Mouse (Mus musculus) midbrain, embryonic 10.5 days (tissue): Measurements from ENCODE around the gene 4930512M02Rik. TPM values are rescaled to one million over a fixed set of nuclear protein-coding genes. Genes with fewer than 3 reads are reported as not detected.

ENCODE experiments used
- DNase-seq: peaks from one replicate; pipeline ENCODE4 v3.0.0-alpha.2; 2017; ENCODE audit warnings: low spot score
- H3K27ac ChIP-seq: fragments of 300-500 bp; sonication (generic); replicated peaks from 2 replicates; pipeline ENCODE4 v1.5.1; 2016; ENCODE audit warnings: mild to moderate bottlenecking
- H3K27me3 ChIP-seq: fragments of 300-500 bp; sonication (generic); 2 replicates; pipeline ENCODE4 v1.6.1; 2016; ENCODE audit warnings: low read depth, mild to moderate bottlenecking; ENCODE audit not compliant: poor library complexity, severe bottlenecking
- H3K36me3 ChIP-seq: fragments of 300-500 bp; sonication (generic); 2 replicates; pipeline ENCODE4 v1.6.1; 2016; ENCODE audit warnings: mild to moderate bottlenecking, moderate library complexity
- H3K4me1 ChIP-seq: fragments of 300-500 bp; sonication (generic); 2 replicates; pipeline ENCODE4 v1.6.1; 2016
- H3K4me3 ChIP-seq: fragments of 300-500 bp; sonication (generic); 2 replicates; pipeline ENCODE4 v1.5.1; 2016; ENCODE audit warnings: mild to moderate bottlenecking, moderate library complexity
- H3K9me3 ChIP-seq: fragments of 300-500 bp; sonication (generic); replicated peaks from 2 replicates; pipeline ENCODE4 v1.6.1; 2016; ENCODE audit warnings: mild to moderate bottlenecking
- WGBS: fragments of 180-500 bp; shearing (Covaris S2); methylation state at CpG from one replicate; pipeline ENCODE4 v1.1.7; 2016; 5-methylcytosine and 5-hydroxymethylcytosine counted together
- polyA plus RNA-seq: library from polyadenylated mRNA; unstranded; fragments of >200 nt; fragmentation: Nextera tagmentation; extraction: Ambion mirVana; gene quantifications from 2 replicates; pipeline ENCODE4 v1.2.1, GENCODE M21; 2016

4930512M02Rik gene
- polyA plus RNA-seq, 1 experiment from 2014 or later, result not detected

DNA sequence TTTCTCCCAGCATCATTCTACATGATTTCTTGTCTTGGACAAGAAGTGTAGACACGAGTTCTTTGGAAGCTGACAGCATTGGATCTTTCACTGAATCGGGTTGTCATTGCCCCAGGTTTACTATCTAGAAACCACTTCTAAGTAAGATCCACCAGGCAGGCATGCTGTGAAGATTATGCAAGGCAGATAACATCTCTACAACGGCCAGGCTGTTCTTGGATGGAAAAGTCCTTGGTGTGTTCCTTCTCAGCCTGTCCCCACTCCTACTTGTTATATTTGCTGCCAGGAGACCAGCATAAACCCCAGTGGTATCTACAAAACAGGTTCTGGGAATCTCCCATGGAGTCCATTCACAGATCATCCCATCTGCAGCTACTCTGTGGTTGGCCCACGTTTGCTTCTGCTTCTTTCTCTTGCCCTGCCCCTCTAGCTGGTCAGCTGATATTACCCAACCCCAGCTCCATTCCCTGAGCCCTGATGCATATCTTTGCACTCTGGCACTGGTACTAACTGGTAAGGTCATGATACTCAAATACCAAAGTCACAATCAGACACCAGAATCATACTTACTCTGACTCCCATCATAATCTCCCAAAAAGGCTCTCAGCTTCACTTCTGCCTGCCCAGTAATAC, 3.4 kb downstream of the 4930512M02Rik start:
- DNase-seq, result no peak
- Histone ChIP-seq H3K9me3 (no peaks in the 10 kb centered on the region), H3K27me3 (no peaks in the 10 kb centered on the region), H3K36me3 (no peaks in the 10 kb centered on the region), H3K27ac (no peak overlapping the region), H3K4me3 (no peak overlapping the region), H3K4me1 (no peaks in the 10 kb centered on the region)
- 65% methylated on average over 4 of the region's 4 CpGs for WGBS

DNA sequence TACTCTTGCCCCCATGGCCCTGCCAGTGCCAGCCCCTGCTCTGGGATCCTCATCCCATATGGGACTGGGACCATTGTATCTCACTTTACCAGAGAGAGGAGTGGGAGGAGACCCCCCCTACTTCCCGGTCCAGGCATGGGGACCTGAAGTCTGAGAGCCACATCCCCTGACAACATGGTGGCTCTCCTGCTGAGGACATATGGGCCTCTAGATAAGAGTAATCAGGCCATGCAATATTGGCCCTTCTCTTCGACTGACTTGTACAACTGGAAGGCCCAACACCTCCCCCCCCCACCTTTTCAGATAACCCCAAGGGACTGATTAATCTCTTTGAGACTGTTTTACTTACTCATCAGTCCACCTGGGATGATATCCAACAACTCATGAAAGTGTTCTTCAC, 18.4 kb downstream of the 4930512M02Rik start:
- no peaks in the 10 kb centered on the region for H3K4me1 ChIP-seq
- no peak overlapping the region for H3K27ac ChIP-seq
- no peaks in the 10 kb centered on the region for H3K27me3 ChIP-seq
- no peak overlapping the region for H3K4me3 ChIP-seq
- H3K36me3 ChIP-seq, result no peaks in the 10 kb centered on the region
- peaks cover 23% of the 10 kb centered on the region; the same call in 1 of the 2 replicates for H3K9me3 ChIP-seq
- DNase-seq, result no peak
- 91% methylated on average over 2 of the region's 2 CpGs for WGBS

DNA sequence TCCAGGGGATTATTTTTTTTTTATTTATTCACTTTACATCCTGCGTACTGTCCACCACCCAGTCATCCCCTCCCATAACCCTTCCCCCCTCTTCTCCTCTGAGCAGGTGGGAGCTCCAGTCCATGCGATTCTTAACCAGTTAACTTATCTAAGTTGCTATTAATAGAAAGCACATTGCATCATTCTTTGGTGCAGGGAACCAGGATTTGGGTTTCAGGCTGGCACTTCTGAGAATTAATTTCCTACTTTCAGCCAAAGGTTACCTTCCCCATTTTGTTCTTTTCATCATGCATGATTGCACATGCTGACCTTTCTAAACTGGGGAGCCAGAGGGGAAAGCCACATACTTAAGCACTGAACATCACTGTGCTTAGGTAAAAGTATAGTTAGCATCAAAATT, 40.3 kb downstream of the 4930512M02Rik start:
- no peaks in the 10 kb centered on the region for H3K4me1 ChIP-seq
- no peaks in the 10 kb centered on the region for H3K36me3 ChIP-seq
- 80% methylated on average over 2 of the region's 2 CpGs for WGBS
- no peaks in the 10 kb centered on the region for H3K27me3 ChIP-seq
- no peak for DNase-seq
- H3K9me3 ChIP-seq, result no peaks in the 10 kb centered on the region
- H3K27ac ChIP-seq, result no peak overlapping the region
- H3K4me3 ChIP-seq, result no peak overlapping the region

DNA sequence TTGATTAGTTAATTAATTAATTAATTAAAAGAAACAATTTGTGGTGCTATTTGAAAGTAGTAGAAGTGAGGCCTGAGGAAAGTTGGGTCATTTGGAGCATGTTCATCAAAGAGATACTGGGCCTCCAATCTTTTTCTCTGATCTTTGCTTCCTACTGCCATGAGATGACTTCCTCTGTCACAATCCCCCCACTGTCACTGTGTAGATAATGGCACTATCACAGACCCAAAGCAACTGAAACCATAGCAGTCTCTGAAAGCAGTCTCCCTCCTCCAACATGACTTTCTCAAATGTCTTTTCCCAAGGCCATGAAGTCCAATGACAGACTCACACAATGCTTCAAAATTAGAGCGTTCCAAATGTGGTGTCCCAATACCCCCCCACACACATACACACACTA, 41.2 kb downstream of the 4930512M02Rik start:
- H3K27ac ChIP-seq, result no peak overlapping the region
- DNase-seq, result no peak
- no peaks in the 10 kb centered on the region for H3K4me1 ChIP-seq
- H3K4me3 ChIP-seq, result no peak overlapping the region
- no peaks in the 10 kb centered on the region for H3K9me3 ChIP-seq
- no peaks in the 10 kb centered on the region for H3K27me3 ChIP-seq
- no peaks in the 10 kb centered on the region for H3K36me3 ChIP-seq
- WGBS, result 95% methylated on average over 1 of the region's 1 CpGs

DNA sequence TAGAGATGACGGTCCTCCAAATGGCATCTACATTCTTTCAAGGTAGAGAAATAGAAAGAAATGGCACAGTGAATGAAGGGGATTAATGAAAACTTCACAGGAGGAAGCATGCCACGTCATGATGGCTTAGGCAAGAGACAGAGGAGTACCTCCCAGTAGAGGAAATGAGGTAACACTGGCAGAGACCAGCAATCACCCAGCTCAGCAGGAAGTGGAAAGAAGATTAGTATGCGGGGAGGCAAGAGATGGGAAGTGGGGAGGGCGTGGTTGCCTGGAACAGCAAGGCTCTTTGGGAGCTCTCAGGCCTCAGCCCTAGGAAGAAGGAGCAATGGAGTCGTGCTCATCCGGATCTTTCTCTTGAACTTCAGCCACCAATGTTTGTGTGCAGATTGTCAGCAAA, 53.9 kb downstream of the 4930512M02Rik start:
- H3K4me3 ChIP-seq, result no peak overlapping the region
- H3K27me3 ChIP-seq, result no peaks in the 10 kb centered on the region
- H3K27ac ChIP-seq, result no peak overlapping the region
- no peaks in the 10 kb centered on the region for H3K9me3 ChIP-seq
- H3K36me3 ChIP-seq, result no peaks in the 10 kb centered on the region
- no peaks in the 10 kb centered on the region for H3K4me1 ChIP-seq
- WGBS, result 59% methylated on average over 6 of the region's 6 CpGs
- no peak for DNase-seq

DNA sequence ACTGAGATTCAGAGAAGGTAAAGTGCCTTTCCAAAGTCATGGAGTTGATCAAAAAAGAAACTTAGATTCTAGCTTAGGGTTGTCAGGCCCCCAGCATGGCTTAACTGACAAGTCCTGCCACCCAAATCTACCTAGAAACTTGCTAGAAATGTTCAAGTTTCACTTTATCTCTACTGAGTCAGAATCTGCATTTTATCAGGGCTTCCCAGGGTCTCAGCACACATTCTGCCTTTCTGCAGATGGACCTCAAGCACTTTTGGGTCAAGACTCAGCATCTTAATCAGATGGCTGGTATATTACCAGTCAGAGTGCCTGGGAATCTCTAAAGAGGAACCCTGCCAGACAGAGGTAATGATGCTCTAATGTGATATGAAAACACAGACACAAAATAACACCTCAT, 56.9 kb downstream of the 4930512M02Rik start:
- Histone ChIP-seq H3K9me3 (no peaks in the 10 kb centered on the region), H3K36me3 (no peaks in the 10 kb centered on the region), H3K27ac (no peak overlapping the region), H3K4me3 (no peak overlapping the region), H3K27me3 (no peaks in the 10 kb centered on the region), H3K4me1 (no peaks in the 10 kb centered on the region)
- DNase-seq, result no peak

DNA sequence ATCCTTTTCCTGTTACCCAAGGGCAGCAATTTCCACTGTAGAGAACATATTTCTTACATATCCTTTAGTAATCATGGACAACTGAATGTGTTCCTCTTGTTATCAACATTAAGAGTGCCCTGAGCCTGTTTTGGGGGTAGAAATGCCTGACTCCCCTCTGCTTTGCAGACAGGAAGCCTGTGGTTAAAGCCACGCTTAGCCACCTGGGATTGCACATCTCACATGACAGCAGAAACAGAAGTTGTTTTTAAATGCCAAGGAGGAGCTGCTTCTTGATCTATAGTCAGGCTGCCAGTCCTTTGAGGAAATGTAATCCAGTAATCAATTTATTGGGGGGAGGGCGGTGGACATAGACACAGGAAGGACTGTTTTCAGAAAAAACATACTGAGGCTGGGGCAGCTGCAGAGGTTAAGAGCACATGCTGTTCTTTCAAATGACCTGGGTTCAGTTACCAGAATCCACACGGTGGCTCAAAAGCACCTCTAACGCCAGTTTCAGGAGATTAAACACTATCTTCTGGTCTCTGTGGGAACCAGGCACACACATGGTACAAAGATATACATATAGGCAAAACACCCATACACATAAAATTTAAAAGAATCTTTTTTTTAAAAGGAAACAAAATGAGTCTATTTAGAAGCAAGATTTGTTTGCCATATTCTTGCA, 58.0 kb downstream of the 4930512M02Rik start:
- Histone ChIP-seq H3K9me3 (no peaks in the 10 kb centered on the region), H3K27me3 (no peaks in the 10 kb centered on the region), H3K4me3 (no peak overlapping the region), H3K4me1 (no peaks in the 10 kb centered on the region), H3K27ac (no peak overlapping the region), H3K36me3 (no peaks in the 10 kb centered on the region)
- WGBS, result 68% methylated on average over 4 of the region's 4 CpGs
- no peak for DNase-seq

DNA sequence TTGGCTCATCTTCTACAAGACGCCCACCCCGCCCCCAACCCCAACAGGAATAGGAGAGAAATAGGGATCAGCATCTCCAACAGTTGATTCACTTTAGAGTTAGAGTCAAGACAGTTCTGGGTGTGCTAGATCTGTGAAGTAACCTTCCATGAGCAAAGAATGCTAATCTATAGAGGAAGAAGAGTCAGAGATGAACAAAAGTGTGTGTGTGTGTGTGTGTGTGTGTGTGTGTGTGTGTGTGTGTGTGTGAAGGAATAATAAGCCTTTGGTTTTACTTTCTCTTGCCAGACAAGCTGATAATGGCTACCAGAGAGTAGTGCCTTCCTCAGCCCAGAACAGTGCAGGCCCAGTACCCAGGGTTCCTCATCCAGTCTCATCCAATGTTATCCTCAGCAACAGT, 59.6 kb downstream of the 4930512M02Rik start:
- DNase-seq, result no peak
- WGBS, result 92% methylated on average over 2 of the region's 2 CpGs

DNA sequence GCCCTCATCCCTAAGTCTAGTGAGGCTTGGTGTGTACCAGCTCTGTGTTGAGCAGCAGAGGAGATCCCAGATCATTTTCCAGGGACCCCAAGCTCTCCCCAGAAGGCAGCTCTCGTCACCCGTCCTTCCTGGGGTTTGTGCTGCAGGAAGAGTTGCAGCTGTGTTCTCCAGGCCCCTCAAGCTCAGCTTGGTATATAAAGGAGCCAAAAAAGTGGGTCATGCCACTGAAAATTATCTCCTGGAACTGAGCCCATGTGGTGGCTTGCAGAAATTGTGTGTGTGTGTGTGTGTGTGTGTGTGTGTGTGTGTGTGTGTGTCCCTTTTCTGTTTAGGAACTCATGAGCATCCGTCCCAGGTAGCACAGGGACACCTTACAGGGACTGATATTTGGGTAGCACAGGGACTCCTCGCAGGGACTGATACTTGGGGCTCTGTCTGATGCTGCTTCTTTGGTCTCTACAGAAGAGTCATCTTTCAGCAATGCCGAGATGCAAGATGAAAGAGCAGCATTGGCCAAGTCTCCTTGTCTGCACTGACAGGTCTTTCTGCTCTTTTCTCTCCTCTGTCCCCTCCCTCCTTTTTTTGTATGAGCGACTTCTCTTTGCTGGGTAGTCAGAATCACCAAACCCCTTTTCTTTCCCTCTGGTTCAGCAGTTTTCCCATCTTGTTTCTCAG, 62.4 kb downstream of the 4930512M02Rik start:
- WGBS, result 76% methylated on average over 6 of the region's 6 CpGs
- no peaks in the 10 kb centered on the region for H3K27me3 ChIP-seq
- H3K36me3 ChIP-seq, result no peaks in the 10 kb centered on the region
- H3K4me1 ChIP-seq, result no peaks in the 10 kb centered on the region
- H3K27ac ChIP-seq, result no peak overlapping the region
- DNase-seq, result no peak
- H3K4me3 ChIP-seq, result no peak overlapping the region
- no peaks in the 10 kb centered on the region for H3K9me3 ChIP-seq

More for the DNA sequence above, 59.6 kb downstream of the 4930512M02Rik start:
- Histone ChIP-seq H3K27ac (no peak overlapping the region), H3K4me3 (no peak overlapping the region), H3K9me3 (no peaks in the 10 kb centered on the region), H3K4me1 (no peaks in the 10 kb centered on the region), H3K36me3 (no peaks in the 10 kb centered on the region), H3K27me3 (no peaks in the 10 kb centered on the region)

DNA sequence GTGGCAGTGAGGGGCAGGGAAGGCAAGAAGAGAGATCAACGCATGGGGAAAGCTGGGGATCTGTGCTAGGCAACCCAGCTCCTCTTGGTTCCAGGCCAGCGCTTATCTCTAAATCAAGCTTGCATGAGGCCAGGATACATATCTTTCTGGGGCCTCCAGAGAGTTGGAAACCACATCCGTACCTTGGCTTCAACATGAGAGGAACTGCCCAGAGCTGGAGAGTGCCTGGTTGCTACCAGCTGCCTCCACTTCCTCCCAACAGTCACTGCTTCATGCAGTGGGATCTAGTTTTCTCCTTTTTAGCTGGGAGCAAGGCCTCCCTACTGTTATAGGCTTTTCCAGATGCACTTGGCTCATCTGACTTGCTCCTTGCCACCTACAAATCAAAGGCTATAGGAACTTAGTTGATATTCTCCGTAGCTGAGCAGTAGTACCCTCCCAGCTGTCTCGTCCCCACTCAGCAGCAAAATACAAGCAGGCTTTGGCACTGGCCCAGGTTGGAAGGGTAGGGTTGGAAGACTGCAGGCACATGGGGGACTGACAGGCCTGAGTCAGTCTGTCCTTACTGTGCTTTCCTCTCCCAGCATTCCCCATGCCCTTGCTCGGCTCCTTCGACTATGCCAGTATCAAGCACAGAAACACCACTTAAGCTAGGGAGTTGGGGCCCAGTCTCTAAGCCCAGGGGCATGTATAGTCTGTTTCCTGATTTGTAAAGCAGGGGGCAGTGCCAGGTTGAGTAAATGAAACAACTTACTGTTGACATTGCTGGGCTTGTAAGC, 63.2 kb downstream of the 4930512M02Rik start:
- WGBS, result 85% methylated on average over 7 of the region's 7 CpGs
- H3K27me3 ChIP-seq, result no peaks in the 10 kb centered on the region
- no peak overlapping the region for H3K4me3 ChIP-seq
- H3K9me3 ChIP-seq, result no peaks in the 10 kb centered on the region
- DNase-seq, result no peak
- no peaks in the 10 kb centered on the region for H3K36me3 ChIP-seq
- H3K4me1 ChIP-seq, result no peaks in the 10 kb centered on the region
- H3K27ac ChIP-seq, result no peak overlapping the region

DNA sequence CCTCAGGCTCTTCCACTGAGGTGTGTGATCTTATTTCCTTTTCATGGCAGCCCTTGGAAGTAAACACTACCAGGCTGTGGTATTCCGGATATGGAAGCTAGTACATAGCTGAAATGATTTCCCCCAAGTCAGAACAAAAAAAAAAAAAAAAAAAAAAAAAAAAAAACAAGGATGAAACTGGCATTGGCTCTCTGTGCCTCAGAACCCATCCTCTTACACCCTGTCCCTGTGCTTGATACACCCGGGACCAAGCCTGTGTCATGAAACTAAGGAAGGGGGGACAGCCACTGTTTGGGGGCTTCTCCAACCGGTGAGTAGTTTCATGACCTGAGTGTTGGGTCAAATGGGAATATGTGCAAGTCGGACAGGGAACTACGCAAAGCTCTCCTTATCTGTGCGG, 66.5 kb downstream of the 4930512M02Rik start:
- no peaks in the 10 kb centered on the region for H3K27me3 ChIP-seq
- H3K9me3 ChIP-seq, result no peaks in the 10 kb centered on the region
- 89% methylated on average over 6 of the region's 6 CpGs for WGBS
- no peak overlapping the region for H3K27ac ChIP-seq
- H3K36me3 ChIP-seq, result no peaks in the 10 kb centered on the region
- no peak overlapping the region for H3K4me3 ChIP-seq
- no peaks in the 10 kb centered on the region for H3K4me1 ChIP-seq
- no peak for DNase-seq

DNA sequence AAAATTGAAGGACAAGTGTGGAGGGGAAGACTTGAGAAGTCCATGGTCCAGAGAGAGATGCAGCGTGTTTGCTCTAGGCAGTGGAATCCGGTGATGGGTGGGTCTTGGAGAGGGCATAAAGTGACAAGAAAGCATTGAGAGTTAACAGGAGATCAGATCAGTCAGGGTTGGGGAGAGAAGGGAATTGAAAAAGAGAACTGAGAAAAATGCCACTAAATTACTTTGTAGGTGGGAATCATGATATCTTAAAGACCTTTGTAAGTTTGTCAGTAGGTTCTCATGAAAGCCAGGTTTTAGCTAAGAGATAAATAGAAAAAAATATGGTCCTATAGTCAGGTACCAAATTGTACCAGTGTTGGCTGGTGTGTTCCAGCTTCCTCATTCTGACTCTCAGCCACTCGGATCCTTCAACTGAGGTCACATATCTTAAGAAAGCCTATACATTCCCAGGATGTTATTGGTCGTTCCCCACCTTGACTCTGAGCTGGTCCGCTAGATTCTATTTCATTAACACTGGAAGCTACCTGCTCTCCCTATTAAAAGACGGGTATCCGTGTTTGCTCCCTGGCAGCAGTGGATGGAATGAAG, 68.4 kb downstream of the 4930512M02Rik start:
- no peak overlapping the region for H3K27ac ChIP-seq
- no peak for DNase-seq
- no peaks in the 10 kb centered on the region for H3K27me3 ChIP-seq
- no peaks in the 10 kb centered on the region for H3K4me1 ChIP-seq
- no peaks in the 10 kb centered on the region for H3K9me3 ChIP-seq
- no peaks in the 10 kb centered on the region for H3K36me3 ChIP-seq
- no peak overlapping the region for H3K4me3 ChIP-seq
- WGBS, result 88% methylated on average over 7 of the region's 7 CpGs
